Comparison of ENCODE assay signal across 14 mouse cellular contexts in the genomic region with DNA sequence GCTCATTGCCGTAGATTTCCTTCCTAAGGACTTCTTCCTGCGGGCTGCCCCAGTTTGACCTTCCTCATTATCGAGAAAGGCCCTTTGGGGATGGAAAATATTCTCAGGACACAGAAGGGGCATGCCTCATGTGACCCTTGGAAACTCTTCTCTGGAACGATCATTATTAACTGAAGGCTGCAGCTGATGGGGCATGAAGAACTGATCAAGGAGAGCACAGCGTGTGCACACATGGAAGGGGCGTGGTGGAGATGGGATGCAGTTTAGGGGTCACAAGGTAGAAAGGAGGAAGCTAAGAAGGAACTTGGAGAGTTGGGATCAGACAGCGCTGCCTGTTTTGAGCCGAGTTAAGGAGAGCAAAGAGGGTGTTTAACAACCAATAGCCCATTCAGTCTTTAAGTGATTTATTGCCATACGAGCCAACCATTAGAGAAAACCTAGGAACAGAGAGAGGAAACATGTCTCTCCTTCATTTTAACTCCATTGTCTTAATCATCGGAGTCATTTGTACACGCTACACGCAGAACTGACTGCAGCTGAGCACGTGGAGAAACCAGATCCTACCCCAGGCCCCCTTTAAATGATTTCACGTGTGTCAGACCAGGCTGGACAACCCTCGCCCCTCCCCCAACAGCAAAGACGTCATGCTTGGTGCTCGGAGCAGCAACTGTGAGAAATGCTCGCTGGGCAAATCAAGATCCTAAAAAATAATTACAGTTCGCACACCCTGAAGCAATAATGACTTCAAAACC. TPM values are rescaled to one million over a fixed set of nuclear protein-coding genes. Genes with fewer than 3 reads are reported as not detected.
DNase-seq lines count a peak whose midpoint lies in the region; ATAC-seq and TF ChIP-seq lines count a peak whose summit lies in the region.
"Had no signal": no experiment of that assay in that cellular context is flagged by ENCODE, and none has a peak within 500 bp of the region (broad histone marks: within the 10 kb centered on the region; RNA-seq: fewer than 3 reads in every experiment).

No protein-coding gene starts in this region.

- H3K9ac ChIP-seq in kidney, embryonic 14.5 days (ENCODE audit: low read depth, low read length) = no peak overlapping the region
- H3K9ac ChIP-seq in limb, embryonic 14.5 days (ENCODE audit: low read depth, low read length, severe bottlenecking) = no peak overlapping the region
- H3K9ac ChIP-seq: liver, embryonic 13.5 days had no signal

- H3K9me3 ChIP-seq in embryonic facial prominence, embryonic 10.5 days = no peaks in the 10 kb centered on the region
- no peaks in the 10 kb centered on the region for H3K9me3 ChIP-seq in kidney, embryonic 14.5 days (ENCODE audit: control insufficient read depth, low read length)
- no peaks in the 10 kb centered on the region for H3K9me3 ChIP-seq in limb, embryonic 14.5 days (ENCODE audit: control insufficient read depth, low read length)
- H3K9me3 ChIP-seq: liver, embryonic 13.5 days had no signal

- peaks cover 31% of the 10 kb centered on the region for H3K36me3 ChIP-seq in embryonic facial prominence, embryonic 10.5 days (replicated peaks)
- peaks cover 3% of the 10 kb centered on the region; the same call in 1 of the 2 replicates for H3K36me3 ChIP-seq in kidney, embryonic 14.5 days (ENCODE audit: control insufficient read depth, insufficient read depth, low read length)
- H3K36me3 ChIP-seq in limb, embryonic 14.5 days (ENCODE audit: control insufficient read depth, insufficient read depth, low read length) = 0 out of 2 replicates have a peak, but pooled peaks cover 4% of the 10 kb centered on the region
- H3K36me3 ChIP-seq: liver, embryonic 13.5 days had no signal

- 0 out of 2 replicates have a peak overlapping the region, but pooled peaks have one; percentile 13 for H3K4me3 ChIP-seq in embryonic facial prominence, embryonic 10.5 days
- no peak overlapping the region for H3K4me3 ChIP-seq in kidney, embryonic 14.5 days (ENCODE audit: low read length)
- no peak overlapping the region for H3K4me3 ChIP-seq in limb, embryonic 14.5 days (replicated peaks; ENCODE audit: low read length)
- H3K4me3 ChIP-seq: erythroblast, embryonic 14.5 days; liver, embryonic 13.5 days had no signal

- peak; percentile 97 for DNase-seq in heart, adult 11 months
- DNase-seq in heart, postnatal 14 days = no peak
- peak; percentile 82 for DNase-seq in embryonic facial prominence, embryonic 10.5 days (ENCODE audit: low spot score)
- peak; percentile 73 for DNase-seq in limb, embryonic 14.5 days (ENCODE audit: low spot score)
- DNase-seq in ovary, postnatal 10 days (ENCODE audit: low spot score) = no peak
- no peak for DNase-seq in cerebellum, postnatal 36 days
- no peak for DNase-seq in left cerebral cortex, adult 8-10 months (ENCODE audit: low spot score in 2 of 2)
- DNase-seq: adrenal gland, postnatal 25 days; cerebellum, adult 2 months; liver, embryonic 13.5 days; lung, postnatal 36 days; thymus, adult 2 months had no signal

- H3K4me1 ChIP-seq in embryonic facial prominence, embryonic 10.5 days = peaks cover 33% of the 10 kb centered on the region
- H3K4me1 ChIP-seq in kidney, embryonic 14.5 days (ENCODE audit: control insufficient read depth, insufficient read depth, low read length) = peaks cover 11% of the 10 kb centered on the region
- H3K4me1 ChIP-seq in limb, embryonic 14.5 days (ENCODE audit: control insufficient read depth, insufficient read depth, low read length) = peaks cover 17% of the 10 kb centered on the region
- H3K4me1 ChIP-seq: liver, embryonic 13.5 days had no signal

- H3K27ac ChIP-seq in embryonic facial prominence, embryonic 10.5 days (replicated peaks) = peak overlapping the region; percentile 63
- 0 out of 2 replicates have a peak overlapping the region, but pooled peaks have one; percentile 19 for H3K27ac ChIP-seq in kidney, embryonic 14.5 days (ENCODE audit: low read depth, low read length)
- 0 out of 2 replicates have a peak overlapping the region, but pooled peaks have one; percentile 45 for H3K27ac ChIP-seq in limb, embryonic 14.5 days (replicated peaks; ENCODE audit: low read depth, low read length)
- H3K27ac ChIP-seq: liver, embryonic 13.5 days had no signal

- no peak for TF ChIP-seq POLR2A in limb, embryonic 14.5 days (IDR thresholded peaks at IDR 0.05; ENCODE audit: borderline replicate concordance, extremely low read depth, insufficient read depth, insufficient read length)

- WGBS in embryonic facial prominence, embryonic 10.5 days = 44% methylated on average over 19 of the region's 19 CpGs
- WGBS in kidney, embryonic 14.5 days = 9% methylated on average over 19 of the region's 19 CpGs
- 16% methylated on average over 19 of the region's 19 CpGs for WGBS in limb, embryonic 14.5 days

- peak overlapping the region; percentile 25 for H3K4me2 ChIP-seq in kidney, embryonic 14.5 days (replicated peaks; ENCODE audit: low read depth, low read length)
- peak overlapping the region; percentile 28 for H3K4me2 ChIP-seq in limb, embryonic 14.5 days (replicated peaks; ENCODE audit: low read depth, low read length, severe bottlenecking)
- H3K4me2 ChIP-seq: liver, embryonic 13.5 days had no signal

- ATAC-seq in kidney, embryonic 14.5 days (ENCODE audit: low FRiP score, low TSS enrichment) = peak; percentile 39; the same call in 1 of the 2 replicates
- peak; percentile 85 for ATAC-seq in limb, embryonic 14.5 days (ENCODE audit: low FRiP score, low read depth)

- intact Hi-C loops in heart, postnatal 14 days (cut with DNase I) = no loop called here

- H3K27me3 ChIP-seq in embryonic facial prominence, embryonic 10.5 days (replicated peaks; ENCODE audit: low read depth, poor library complexity, severe bottlenecking) = no peaks in the 10 kb centered on the region
- H3K27me3 ChIP-seq in kidney, embryonic 14.5 days (ENCODE audit: control insufficient read depth, insufficient read depth, low read length) = no peaks in the 10 kb centered on the region
- H3K27me3 ChIP-seq in limb, embryonic 14.5 days (ENCODE audit: control insufficient read depth, insufficient read depth, low read length) = no peaks in the 10 kb centered on the region
- H3K27me3 ChIP-seq: liver, embryonic 13.5 days had no signal

RNA-seq across cellular contexts. Expression of gene Ntf3, which starts 32.4 kb away (rescaled TPM):
- 1 to 10 TPM; 3.5 TPM for total RNA-seq in heart, postnatal 14 days (2021)
- 19.4 and 19.9 TPM in 2 replicates for polyA plus RNA-seq in embryonic facial prominence, embryonic 10.5 days (2016; fragmentation: Nextera tagmentation; extraction: Ambion mirVana)
- polyA plus RNA-seq in kidney, embryonic 14.5 days (2014; fragmentation: Nextera tagmentation; extraction: Ambion mirVana) = 20.7 TPM in 2 replicates
- 18.6 and 19.4 TPM in 2 replicates for polyA plus RNA-seq in limb, embryonic 14.5 days (2012; rRNA removed)
- 21.5 and 25.0 TPM in 2 replicates for polyA plus RNA-seq in limb, embryonic 14.5 days (2014; fragmentation: Nextera tagmentation; extraction: Ambion mirVana)
- 1 to 10 TPM; 2.1 to 2.5 (median 2.3) TPM for total RNA-seq in left cerebral cortex, adult 8-10 months (2022)
- polyA plus RNA-seq: erythroblast, embryonic 14.5 days had no signal

Comparison
In these comparisons a context has a peak if more than half of its experiments do, and no peak if none do; other contexts are left out.
1. DNase-seq: peak in heart, adult 11 months (single experiment), embryonic facial prominence, embryonic 10.5 days (single experiment) and limb, embryonic 14.5 days (single experiment); none in heart, postnatal 14 days (0 of 2), ovary, postnatal 10 days (single experiment), cerebellum, postnatal 36 days (0 of 2) and left cerebral cortex, adult 8-10 months (0 of 2).
2. Peak in every context shown above with its lines, with median percentiles within 50 percentile points of each other: H3K27ac ChIP-seq.